Mouse (Mus musculus): ENCODE results near the gene Arpc4. TPM values are rescaled to one million over a fixed set of nuclear protein-coding genes. Genes with fewer than 3 reads are reported as not detected.

The Arpc4 gene
- total RNA-seq, 2 experiments from 2014 or later = 54.8 to 100 TPM

DNA sequence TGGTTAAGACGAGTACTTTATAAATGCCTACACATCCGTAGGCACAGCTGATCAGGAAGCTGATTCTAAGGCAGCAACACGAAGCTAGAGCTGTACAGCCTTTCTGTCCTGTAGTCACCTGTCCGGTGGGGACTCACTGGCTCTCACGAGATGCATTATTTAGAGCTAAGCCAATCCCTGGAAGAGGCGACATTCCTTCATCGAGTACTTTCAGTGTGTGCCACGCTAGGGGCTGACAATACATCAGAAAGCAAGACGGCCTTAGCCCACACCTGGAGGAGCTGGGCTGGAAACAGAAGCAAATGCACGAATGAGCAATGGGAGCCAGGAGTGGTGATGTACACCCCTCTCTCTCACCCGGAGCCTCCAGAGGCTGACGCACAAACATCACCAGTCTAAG, 59.2 kb downstream of the Arpc4 start:
- no peak for ATAC-seq (replicated peaks; ENCODE audit: low FRiP score, poor library complexity, severe bottlenecking)

DNA sequence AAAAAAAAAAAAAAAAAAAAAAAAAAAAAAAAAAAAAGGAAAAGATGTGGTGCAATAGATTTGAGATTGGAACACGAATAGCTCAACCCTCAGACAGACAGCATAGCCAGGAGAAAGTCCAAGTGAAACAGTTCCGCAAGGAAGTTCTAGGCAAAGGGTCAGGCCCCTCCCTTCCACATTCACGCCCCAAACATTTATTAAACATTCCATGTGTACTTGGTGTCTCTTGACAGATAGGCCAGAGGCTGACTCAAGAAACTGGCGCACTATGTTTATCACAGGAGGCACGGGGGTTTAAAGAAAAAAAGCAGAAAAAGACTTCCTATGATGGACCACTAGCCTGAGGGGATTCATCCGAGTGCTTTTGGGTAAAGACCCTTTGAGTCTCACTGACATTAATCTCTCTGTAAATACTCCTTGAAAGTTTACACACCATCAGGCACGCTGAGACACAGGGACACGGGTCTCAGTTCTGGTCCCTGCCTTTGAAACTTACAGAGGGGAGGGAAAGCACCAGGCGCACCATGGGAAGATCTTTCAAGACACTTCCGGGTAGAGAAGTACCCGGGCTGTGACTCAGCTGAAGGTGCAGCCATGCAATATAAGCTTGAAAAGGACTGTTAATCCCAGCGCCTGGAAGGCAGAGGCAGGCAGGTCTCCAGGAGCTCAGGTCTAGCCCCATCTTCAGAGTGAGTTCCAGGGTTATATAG, 61.0 kb downstream of the Arpc4 start:
- ATAC-seq (replicated peaks; ENCODE audit: low FRiP score, poor library complexity, severe bottlenecking) = no peak

Other genes starting within 250 kb of the Arpc4 start
- not detected in 2 replicates for gene Lhfpl4, start 182.7 kb upstream of the Arpc4 start, total RNA-seq (2015; ENCODE audit: low replicate concordance)
- not detected in 2 replicates for gene Lhfpl4, start 182.7 kb upstream of the Arpc4 start, total RNA-seq (2017; ENCODE audit: low replicate concordance)
- gene Mtmr14, start 140.3 kb upstream of the Arpc4 start, total RNA-seq (2015; ENCODE audit: low replicate concordance) = 19.0 and 35.0 TPM in 2 replicates
- 25.5 and 42.9 TPM in 2 replicates for gene Mtmr14, start 140.3 kb upstream of the Arpc4 start, total RNA-seq (2017; ENCODE audit: low replicate concordance)
- gene Cpne9, start 95.8 kb upstream of the Arpc4 start, total RNA-seq (2015; ENCODE audit: low replicate concordance) = 0.42 TPM in 1 of 2 replicates, not detected in the other
- 0.51 and 2.1 TPM in 2 replicates for gene Cpne9, start 95.8 kb upstream of the Arpc4 start, total RNA-seq (2017; ENCODE audit: low replicate concordance)
- gene Brpf1, start 71.0 kb upstream of the Arpc4 start, total RNA-seq (2015; ENCODE audit: low replicate concordance) = 12.1 and 19.2 TPM in 2 replicates
- 14.3 and 16.0 TPM in 2 replicates for gene Brpf1, start 71.0 kb upstream of the Arpc4 start, total RNA-seq (2017; ENCODE audit: low replicate concordance)
- gene Ogg1, start 51.1 kb upstream of the Arpc4 start, total RNA-seq (2015; ENCODE audit: low replicate concordance) = 0.63 and 3.1 TPM in 2 replicates
- 7.6 TPM in 1 of 2 replicates, not detected in the other for gene Ogg1, start 51.1 kb upstream of the Arpc4 start, total RNA-seq (2017; ENCODE audit: low replicate concordance)
- gene Camk1, start 34.1 kb upstream of the Arpc4 start, total RNA-seq (2015; ENCODE audit: low replicate concordance) = 4.6 and 6.5 TPM in 2 replicates
- 7.1 and 11.8 TPM in 2 replicates for gene Camk1, start 34.1 kb upstream of the Arpc4 start, total RNA-seq (2017; ENCODE audit: low replicate concordance)
- gene Tada3, start 232 bp upstream of the Arpc4 start, total RNA-seq (2015; ENCODE audit: low replicate concordance) = 6.0 and 11.1 TPM in 2 replicates
- 7.8 and 14.1 TPM in 2 replicates for gene Tada3, start 232 bp upstream of the Arpc4 start, total RNA-seq (2017; ENCODE audit: low replicate concordance)
- gene Ttll3, start 11.1 kb downstream of the Arpc4 start, total RNA-seq (2015; ENCODE audit: low replicate concordance) = 3.3 TPM in 1 of 2 replicates, not detected in the other
- 2.3 and 3.6 TPM in 2 replicates for gene Ttll3, start 11.1 kb downstream of the Arpc4 start, total RNA-seq (2017; ENCODE audit: low replicate concordance)
- gene Rpusd3, start 41.2 kb downstream of the Arpc4 start, total RNA-seq (2015; ENCODE audit: low replicate concordance) = not detected in 2 replicates
- gene Rpusd3, start 41.2 kb downstream of the Arpc4 start, total RNA-seq (2017; ENCODE audit: low replicate concordance) = 2.8 TPM in 1 of 2 replicates, not detected in the other
- gene Cidec, start 57.6 kb downstream of the Arpc4 start, total RNA-seq (2015; ENCODE audit: low replicate concordance) = not detected in 2 replicates
- gene Cidec, start 57.6 kb downstream of the Arpc4 start, total RNA-seq (2017; ENCODE audit: low replicate concordance) = not detected in 2 replicates
- 8.1 and 14.4 TPM in 2 replicates for gene Jagn1, start 64.5 kb downstream of the Arpc4 start, total RNA-seq (2015; ENCODE audit: low replicate concordance)
- gene Jagn1, start 64.5 kb downstream of the Arpc4 start, total RNA-seq (2017; ENCODE audit: low replicate concordance) = 2.0 and 3.1 TPM in 2 replicates
- 0.42 TPM in 1 of 2 replicates, not detected in the other for gene Il17re, start 80.4 kb downstream of the Arpc4 start, total RNA-seq (2015; ENCODE audit: low replicate concordance)
- gene Il17re, start 80.4 kb downstream of the Arpc4 start, total RNA-seq (2017; ENCODE audit: low replicate concordance) = 0.51 TPM in 1 of 2 replicates, not detected in the other
- not detected in 2 replicates for gene Il17rc, start 93.3 kb downstream of the Arpc4 start, total RNA-seq (2015; ENCODE audit: low replicate concordance)
- not detected in 2 replicates for gene Il17rc, start 93.3 kb downstream of the Arpc4 start, total RNA-seq (2017; ENCODE audit: low replicate concordance)
- not detected in 2 replicates for gene Creld1, start 105.2 kb downstream of the Arpc4 start, total RNA-seq (2015; ENCODE audit: low replicate concordance)
- 2.7 TPM in 1 of 2 replicates, not detected in the other for gene Creld1, start 105.2 kb downstream of the Arpc4 start, total RNA-seq (2017; ENCODE audit: low replicate concordance)
- not detected in 2 replicates for gene Prrt3, start 123.8 kb downstream of the Arpc4 start, total RNA-seq (2015; ENCODE audit: low replicate concordance)
- 0.34 TPM in 1 of 2 replicates, not detected in the other for gene Prrt3, start 123.8 kb downstream of the Arpc4 start, total RNA-seq (2017; ENCODE audit: low replicate concordance)
- 21.5 and 28.8 TPM in 2 replicates for gene Emc3, start 153.5 kb downstream of the Arpc4 start, total RNA-seq (2015; ENCODE audit: low replicate concordance)
- 18.2 and 21.3 TPM in 2 replicates for gene Emc3, start 153.5 kb downstream of the Arpc4 start, total RNA-seq (2017; ENCODE audit: low replicate concordance)
- gene Fancd2, start 153.6 kb downstream of the Arpc4 start, total RNA-seq (2015; ENCODE audit: low replicate concordance) = 27.8 and 40.3 TPM in 2 replicates
- 32.1 and 36.5 TPM in 2 replicates for gene Fancd2, start 153.6 kb downstream of the Arpc4 start, total RNA-seq (2017; ENCODE audit: low replicate concordance)
- gene Fancd2os, start 222.6 kb downstream of the Arpc4 start, total RNA-seq (2015; ENCODE audit: low replicate concordance) = not detected in 2 replicates
- gene Fancd2os, start 222.6 kb downstream of the Arpc4 start, total RNA-seq (2017; ENCODE audit: low replicate concordance) = not detected in 2 replicates
- 86.5 and 91.5 TPM in 2 replicates for gene Brk1, start 226.7 kb downstream of the Arpc4 start, total RNA-seq (2015; ENCODE audit: low replicate concordance)
- 36.9 and 54.7 TPM in 2 replicates for gene Brk1, start 226.7 kb downstream of the Arpc4 start, total RNA-seq (2017; ENCODE audit: low replicate concordance)
- gene Vhl, start 245.8 kb downstream of the Arpc4 start, total RNA-seq (2015; ENCODE audit: low replicate concordance) = 6.3 and 11.5 TPM in 2 replicates
- gene Vhl, start 245.8 kb downstream of the Arpc4 start, total RNA-seq (2017; ENCODE audit: low replicate concordance) = 3.6 and 8.9 TPM in 2 replicates